Mouse (Mus musculus): ENCODE measurements around the gene Hip1. TPM values are rescaled to one million over a fixed set of nuclear protein-coding genes. Genes with fewer than 3 reads are reported as not detected.
A peak's percentile ranks its signal among the peaks of the same experiment; 100 is the strongest.
"Not testable (repeated sequence)": the region's sequence is repeated elsewhere in the genome, so short reads cannot be mapped to it uniquely, and the experiment has no call there.

Gene Hip1
- total RNA-seq, 1 experiment from 2014 or later: 64.4 TPM

DNA sequence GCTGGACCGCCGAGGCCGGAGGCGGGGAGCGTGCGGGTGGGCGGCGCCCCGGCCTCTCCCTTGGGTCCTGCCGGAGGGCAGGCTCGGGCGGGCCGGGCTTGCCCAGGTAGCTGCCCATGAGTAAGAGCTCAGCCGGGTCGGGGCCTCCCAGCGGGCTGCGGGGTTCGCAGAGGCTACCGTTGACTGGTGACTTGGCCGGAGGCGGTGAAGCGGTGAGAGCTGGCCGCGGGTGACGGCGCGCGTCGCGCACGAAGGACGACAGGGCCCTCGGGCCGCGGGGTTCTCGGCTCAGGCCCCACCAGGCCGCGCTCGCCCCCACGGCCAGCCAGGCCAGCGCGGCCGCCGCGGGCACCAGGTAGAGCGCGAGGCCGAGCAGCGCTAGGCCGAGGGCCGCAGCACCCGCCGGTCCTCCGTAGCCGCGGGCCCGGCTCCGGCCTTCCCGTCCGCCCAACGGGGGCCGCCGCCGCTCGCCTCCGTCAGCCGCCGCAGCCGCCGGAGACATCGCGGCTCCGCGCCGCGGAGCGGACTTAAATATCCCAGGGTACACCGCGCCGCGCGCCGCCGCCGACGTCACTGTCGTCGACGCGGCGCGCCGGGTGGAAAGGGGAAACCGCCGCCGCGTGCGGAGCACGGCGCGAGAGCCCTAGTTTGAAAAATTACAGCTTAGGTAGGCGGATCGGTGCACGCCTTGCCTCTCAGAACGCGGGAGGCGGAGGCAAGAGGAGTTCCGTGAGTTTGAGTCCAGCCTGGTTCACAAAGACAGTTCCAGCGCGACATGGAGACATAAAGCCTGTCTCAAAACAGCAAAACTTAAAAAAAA lies 150.7 kb downstream of the Hip1 start, which contains the start of gene Pom121:
Pom121 (minus strand) TSS at position 543 of the 820 bp plus-strand sequence.
- ATAC-seq (ENCODE audit: extremely low read depth, insufficient number of reproducible peaks, low FRiP score, poor library complexity, severe bottlenecking): peak; percentile 80

DNA sequence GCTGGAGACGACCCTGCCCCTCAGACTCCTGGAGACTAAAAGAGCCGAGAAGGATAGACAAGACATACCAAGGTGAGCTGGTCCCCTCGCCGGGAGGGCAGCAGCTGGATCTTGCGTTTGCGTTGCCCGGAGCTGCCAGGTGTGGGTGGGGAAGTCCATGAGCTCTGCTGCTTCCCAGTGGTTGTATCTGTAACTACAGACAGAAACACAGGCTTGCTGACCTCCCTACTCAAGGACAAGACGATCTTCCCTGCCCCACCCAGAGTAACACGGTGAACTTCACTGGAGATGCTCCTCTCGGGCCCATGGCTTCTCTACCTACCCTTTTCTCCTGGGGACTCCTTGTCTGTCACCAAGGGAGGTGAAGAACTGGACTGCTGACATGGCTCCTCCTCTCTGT lies 161.1 kb downstream of the Hip1 start:
- ATAC-seq (ENCODE audit: extremely low read depth, insufficient number of reproducible peaks, low FRiP score, poor library complexity, severe bottlenecking): no peak

DNA sequence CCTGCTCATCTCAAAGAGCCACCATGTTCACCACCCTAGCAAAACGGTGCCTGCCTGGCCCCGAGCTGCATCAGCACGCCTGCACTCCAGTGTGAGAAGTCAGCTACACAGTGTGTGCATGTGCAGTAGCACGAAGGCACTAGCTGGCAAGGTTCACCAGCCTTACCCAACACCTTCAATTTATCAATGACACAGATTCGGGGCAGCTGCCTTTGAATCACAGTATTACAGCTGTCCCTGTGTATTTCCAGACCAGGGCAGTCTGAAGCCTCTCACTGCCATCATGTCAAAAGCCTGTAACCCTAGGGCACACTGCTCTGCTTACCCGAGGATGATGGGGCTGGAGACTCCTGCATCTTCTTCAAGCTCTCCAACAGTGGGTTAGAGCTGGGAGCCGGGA lies 162.2 kb downstream of the Hip1 start:
- ATAC-seq (ENCODE audit: extremely low read depth, insufficient number of reproducible peaks, low FRiP score, poor library complexity, severe bottlenecking): no peak

DNA sequence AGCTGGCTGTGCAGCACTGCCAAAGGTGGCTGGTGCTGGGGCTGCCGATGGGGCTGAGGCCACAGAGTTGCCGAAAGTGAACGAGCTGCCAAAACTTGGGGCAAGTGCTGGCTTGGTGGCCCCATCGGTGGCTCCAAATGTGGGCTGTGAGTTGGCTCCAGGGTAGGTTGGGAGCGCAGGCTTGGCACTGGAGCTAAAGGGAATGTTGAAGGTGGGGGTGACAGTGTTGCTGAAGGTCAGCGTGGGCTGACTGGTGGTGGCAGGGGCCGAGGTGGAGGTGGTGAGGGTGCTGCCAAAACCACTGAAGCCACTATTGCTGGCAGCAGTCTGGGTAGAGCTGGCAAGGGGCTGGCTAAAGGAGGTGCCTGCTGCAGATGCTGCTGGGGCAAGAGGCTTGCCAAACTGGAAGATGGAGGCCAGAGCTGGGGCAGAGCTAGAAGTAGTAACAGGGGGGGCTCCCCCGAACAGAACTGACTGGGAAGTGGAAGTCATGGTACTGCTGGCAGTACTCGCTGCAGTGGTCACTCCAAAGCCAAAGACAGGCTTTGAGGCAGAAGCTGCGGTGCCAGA lies 163.5 kb downstream of the Hip1 start:
- ATAC-seq (ENCODE audit: extremely low read depth, insufficient number of reproducible peaks, low FRiP score, poor library complexity, severe bottlenecking): no peak

DNA sequence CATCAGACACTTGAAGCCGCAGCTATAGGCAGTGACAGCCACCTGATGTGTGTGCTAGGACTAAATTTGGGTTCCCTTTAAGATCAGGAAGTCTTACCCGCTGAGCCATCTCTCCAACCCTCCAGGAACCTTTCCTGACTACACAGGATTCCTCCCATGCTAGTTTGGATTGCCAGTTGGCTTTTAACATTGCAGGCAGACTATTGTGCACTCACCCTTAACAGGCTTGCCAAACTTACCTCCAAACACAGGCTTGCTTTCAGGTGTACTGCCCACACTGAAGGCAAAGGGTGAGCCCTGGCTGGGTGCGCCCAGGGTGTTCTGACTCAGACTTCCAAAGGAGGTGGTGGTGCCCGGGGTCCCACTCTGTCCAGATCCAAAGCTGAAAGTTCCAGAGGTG lies 164.2 kb downstream of the Hip1 start:
- ATAC-seq (ENCODE audit: extremely low read depth, insufficient number of reproducible peaks, low FRiP score, poor library complexity, severe bottlenecking): no peak

DNA sequence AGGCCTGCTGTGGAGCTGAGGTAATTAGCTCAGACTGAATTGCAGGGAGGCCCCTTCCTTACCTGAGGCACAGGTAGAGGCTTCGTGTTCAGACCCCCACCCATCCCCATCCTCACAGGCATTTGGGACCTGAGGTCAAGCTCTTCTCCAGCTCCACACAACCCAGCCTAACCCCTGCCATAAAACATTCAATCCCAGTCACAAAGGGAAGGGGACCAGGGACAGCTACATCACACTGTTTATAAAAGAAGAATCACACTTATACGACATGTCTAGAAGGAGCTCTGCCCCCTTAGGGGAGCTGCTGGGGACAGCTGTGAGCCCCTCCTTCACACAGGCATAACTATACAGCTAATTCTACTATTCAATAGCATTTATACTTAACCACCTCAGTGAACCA lies 168.6 kb downstream of the Hip1 start:
- ATAC-seq (ENCODE audit: extremely low read depth, insufficient number of reproducible peaks, low FRiP score, poor library complexity, severe bottlenecking): no peak

DNA sequence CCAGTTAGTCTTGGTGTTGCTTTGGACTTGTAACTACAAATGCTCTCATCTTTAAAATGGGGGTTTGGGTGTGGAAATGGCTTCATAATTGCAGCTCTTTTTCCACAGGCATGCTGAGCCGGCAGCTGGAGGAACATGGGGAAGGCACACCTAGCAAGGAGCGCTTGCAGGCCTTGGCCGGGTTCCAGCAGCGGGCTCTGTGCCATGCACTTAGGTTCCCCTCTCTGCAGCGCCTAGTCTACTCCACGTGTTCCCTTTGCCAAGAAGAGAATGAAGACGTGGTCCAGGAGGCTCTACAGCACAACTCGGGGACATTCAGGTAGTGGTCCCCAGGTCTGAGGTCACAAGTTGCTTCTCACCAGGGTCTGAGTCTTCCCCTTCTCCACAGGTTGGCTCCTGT lies 169.8 kb downstream of the Hip1 start:
- no peak for ATAC-seq (ENCODE audit: extremely low read depth, insufficient number of reproducible peaks, low FRiP score, poor library complexity, severe bottlenecking)

DNA sequence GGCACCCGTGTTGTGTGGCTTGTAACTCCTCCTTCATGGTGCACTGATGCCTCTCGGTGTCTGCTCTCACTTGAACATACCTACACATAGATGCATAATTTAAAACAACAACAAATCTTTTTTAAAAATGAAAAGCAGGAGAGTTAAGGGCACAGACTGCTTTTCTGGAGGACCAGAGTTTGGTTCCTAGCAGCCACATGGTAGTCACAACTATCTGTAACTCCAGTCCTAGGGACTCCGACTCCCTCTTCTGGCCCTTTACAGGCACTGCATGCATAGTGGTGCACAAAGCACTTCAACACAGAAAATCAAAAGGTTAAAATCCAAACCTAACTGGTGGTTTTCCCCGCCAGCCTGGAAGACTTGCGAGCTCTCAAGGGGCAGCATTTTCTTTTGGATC lies 171.3 kb downstream of the Hip1 start:
- ATAC-seq (ENCODE audit: extremely low read depth, insufficient number of reproducible peaks, low FRiP score, poor library complexity, severe bottlenecking): no peak

DNA sequence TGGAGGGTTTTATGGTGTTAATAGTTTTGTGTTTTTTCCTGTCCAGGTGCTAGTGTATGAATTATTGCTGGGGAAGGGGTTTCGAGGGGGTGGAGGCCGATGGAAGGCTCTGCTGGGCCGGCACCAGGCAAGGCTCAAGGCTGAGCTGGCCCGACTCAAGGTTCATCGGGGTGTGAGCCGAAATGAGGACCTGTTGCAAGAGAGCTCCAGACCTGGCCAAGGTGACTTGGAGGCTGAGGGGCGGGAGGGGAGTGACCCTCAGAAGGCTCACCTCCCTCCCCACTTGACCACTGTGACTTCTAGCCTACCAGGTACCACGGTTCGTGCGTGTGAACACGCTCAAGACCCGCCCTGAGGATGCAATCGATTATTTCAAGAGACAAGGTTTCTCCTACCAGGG lies 173.7 kb downstream of the Hip1 start:
- no peak for ATAC-seq (ENCODE audit: extremely low read depth, insufficient number of reproducible peaks, low FRiP score, poor library complexity, severe bottlenecking)

DNA sequence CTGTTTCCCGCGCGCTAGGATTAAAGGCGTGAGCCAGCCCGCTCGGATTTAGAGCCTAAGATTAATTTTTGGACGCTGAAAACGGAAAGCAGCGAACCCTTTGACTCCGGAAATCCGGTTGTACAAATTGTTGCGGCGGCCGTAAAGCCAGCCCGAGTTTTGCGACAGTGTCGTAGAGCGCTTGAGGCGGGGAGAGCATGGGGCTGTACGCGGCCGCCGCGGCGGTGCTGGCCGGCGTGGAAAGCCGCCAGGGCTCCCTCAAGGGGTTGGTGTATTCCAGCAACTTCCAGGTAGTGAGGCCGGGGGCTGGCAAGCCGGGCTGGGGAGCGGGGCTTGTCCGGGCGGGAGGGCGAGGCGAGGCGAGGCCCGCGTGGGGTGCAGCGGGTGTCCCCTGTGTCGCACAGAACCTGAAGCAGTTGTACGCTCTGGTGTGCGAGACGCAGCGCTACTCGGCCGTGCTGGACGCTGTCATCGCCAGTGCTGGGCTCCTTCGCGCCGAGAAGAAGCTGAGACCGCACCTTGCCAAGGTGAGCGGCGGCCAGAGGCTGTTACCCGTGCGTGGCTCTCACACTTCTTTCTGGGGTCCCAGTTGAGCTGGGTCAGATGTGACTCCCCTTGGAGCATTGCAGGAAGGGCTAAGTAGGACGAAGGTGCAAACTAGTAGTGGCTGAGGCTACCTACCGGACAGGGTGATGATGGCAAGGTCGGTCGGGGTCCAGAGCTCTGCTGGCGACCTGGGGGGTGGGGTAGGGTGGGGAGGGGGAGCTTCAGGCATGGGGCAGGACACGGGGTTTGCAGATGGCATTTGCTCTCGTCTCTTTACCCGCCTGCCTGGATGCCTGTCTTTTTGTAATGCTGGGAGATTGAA lies 174.9 kb downstream of the Hip1 start, which contains the start of gene Nsun5:
Nsun5 (plus strand) TSS at position 167 of the 868 bp plus-strand sequence.
- peak; percentile 78 for ATAC-seq (ENCODE audit: extremely low read depth, insufficient number of reproducible peaks, low FRiP score, poor library complexity, severe bottlenecking)

DNA sequence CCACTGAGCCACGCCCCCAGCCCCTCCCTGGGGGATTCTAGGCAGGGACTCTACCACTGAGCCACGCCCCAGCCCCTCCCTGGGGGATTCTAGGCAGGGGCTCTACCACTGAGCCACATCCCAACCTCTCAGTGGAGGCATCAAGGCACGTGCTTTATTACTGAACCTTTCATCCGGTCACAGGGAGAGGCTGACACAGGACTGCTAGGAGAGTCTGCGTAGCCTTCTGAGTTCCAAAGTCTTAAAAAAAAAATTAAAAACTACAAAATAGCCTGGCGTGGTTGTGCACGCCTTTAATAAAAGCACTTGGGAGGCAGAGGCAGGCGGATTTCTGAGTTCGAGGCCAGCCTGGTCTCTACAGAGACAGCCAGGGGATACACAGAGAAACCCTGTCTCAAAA lies 175.7 kb downstream of the Hip1 start:
- ATAC-seq (ENCODE audit: extremely low read depth, insufficient number of reproducible peaks, low FRiP score, poor library complexity, severe bottlenecking): not testable (repeated sequence)

DNA sequence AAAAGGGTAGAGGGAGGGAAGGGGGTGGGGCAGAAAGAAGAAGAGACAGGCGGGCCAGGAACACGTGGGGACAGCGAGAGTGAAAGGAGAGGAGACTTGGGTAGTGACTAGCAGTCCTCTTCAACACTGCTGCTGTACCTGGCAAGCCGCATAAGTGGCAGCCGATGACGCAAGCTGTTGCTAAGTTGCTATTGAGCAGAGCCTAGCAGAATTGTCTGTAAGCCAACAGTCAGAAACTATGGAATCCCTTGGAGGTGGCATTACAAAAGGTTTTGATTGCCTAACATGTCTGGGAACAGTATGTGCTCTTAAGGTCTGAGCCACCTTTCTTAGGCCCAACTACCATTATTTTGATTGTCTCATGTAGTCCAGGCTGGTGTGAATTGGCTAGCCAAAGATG lies 176.6 kb downstream of the Hip1 start:
- no peak for ATAC-seq (ENCODE audit: extremely low read depth, insufficient number of reproducible peaks, low FRiP score, poor library complexity, severe bottlenecking)

DNA sequence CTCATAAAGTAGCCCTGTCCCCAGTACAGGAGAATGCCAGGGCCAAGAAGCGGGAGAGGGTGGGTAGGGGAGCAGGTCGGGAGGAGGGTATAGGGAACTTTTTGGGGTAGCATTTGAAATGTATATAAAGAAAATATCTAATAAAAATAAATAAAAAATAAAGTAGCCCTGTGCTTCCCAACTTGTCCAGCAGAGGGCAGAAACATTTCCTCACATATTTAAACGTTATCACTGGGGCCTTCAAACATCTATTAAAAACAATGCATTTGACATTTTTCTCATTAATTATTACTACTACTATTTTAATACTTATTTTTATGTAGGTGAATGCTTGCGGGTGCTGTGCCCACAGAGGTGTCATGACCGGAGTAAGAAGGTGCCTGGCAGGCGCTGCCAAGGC lies 177.1 kb downstream of the Hip1 start:
- no peak for ATAC-seq (ENCODE audit: extremely low read depth, insufficient number of reproducible peaks, low FRiP score, poor library complexity, severe bottlenecking)

DNA sequence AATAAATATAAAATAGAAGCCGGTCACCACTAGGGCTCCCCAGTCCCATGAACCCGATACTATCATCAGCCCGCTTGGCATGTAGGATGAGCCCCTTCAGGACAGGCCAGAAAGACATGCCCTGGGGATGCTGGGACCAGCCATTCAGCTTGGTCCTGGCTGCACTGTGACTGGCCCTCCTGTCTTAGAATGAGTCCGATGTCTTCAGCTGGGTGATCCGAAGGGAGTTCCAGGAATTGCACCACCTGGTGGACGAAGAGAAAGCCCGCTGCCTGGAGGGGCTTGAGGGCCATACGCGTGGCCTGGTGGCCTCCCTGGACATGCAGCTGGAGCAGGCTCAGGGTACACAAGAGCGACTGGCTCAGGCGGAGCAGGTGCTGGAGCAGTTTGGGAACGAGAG lies 181.4 kb downstream of the Hip1 start:
- ATAC-seq (ENCODE audit: extremely low read depth, insufficient number of reproducible peaks, low FRiP score, poor library complexity, severe bottlenecking): no peak

DNA sequence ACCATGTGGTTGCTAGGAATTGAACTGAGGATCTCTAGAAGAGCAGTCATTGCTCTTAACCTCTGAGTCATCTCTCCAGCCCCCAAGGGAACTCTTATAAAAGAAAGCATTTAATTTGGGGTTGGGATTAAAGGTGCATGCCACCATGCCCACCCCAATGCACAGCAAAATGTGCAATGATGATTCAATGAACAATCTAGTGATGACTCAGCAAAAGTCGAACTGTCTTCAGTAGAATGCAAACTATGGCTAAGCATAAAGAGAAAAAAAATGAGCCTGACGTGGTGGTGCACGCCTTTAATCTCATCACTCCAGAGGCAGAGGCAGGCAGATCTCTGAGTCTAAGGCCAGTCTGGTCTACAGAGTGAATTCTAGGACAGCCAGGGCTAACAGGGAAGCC lies 182.3 kb downstream of the Hip1 start:
- ATAC-seq (ENCODE audit: extremely low read depth, insufficient number of reproducible peaks, low FRiP score, poor library complexity, severe bottlenecking): no peak

DNA sequence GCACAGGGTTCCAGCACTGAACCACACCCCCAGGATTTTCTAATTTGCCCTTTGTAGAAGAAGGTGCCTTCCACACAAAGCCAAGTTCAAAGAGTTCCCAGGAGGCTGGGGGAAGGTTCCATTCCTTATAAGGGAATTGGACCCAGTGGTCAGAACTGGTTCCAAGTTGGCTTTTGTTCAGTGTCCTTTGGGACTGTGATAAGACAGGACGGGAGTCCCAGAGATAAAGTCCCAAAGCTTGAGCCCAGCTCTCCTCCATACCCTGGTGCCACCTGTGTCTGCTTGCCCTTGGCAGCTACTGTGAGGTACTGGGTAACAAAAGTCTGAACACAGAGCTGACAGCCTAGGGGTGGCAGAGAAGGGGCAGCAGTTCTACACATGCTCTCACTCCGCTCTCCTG lies 185.1 kb downstream of the Hip1 start:
- no peak for ATAC-seq (ENCODE audit: extremely low read depth, insufficient number of reproducible peaks, low FRiP score, poor library complexity, severe bottlenecking)

DNA sequence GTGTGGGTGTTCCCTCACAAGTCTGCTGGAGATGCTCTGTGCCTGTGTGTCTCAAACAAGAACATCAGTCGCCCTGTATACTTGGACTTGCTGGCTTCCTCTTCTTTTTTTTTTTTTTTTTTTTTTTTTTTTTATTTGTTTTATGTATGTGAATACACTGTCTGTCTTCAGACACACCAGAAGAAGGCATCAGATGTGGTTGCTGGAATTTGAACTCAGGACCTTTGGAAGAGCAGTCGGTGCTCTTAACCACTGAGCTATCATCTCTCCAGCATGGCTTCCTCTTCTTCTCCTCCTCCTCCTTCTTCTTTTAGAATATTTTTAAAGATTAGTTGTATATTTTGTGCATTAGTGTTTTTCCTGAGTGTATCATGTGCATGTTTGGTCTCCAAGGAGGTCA lies 187.4 kb downstream of the Hip1 start:
- ATAC-seq (ENCODE audit: extremely low read depth, insufficient number of reproducible peaks, low FRiP score, poor library complexity, severe bottlenecking): 0 out of 2 replicates have a peak, but pooled peaks have one; percentile 48

Data from neutrophil, adult 5-6 weeks (primary cell).